Mouse (Mus musculus) neural tube, embryonic 14.5 days (tissue): ENCODE results near the gene Myocos. TPM values are rescaled to one million over a fixed set of nuclear protein-coding genes. Genes with fewer than 3 reads are reported as not detected.
"Not testable (repeated sequence)": the region's sequence is repeated elsewhere in the genome, so short reads cannot be mapped to it uniquely, and the experiment has no call there.

Experiments used
- ATAC-seq: fragments of 200-750 bp; cut with Nextera tagmentation; 2 replicates; pipeline ENCODE4 v1.8.0; 2017; ENCODE audit warnings: low read depth, mild to moderate bottlenecking, moderate TSS enrichment, moderate library complexity
- H3K27ac ChIP-seq: fragments of 300-500 bp; sonication (generic); 2 replicates; pipeline ENCODE4 v1.5.1; 2014; ENCODE audit warnings: low read depth, mild to moderate bottlenecking, control low read depth, low read length, moderate library complexity, mixed read lengths
- H3K27me3 ChIP-seq: fragments of 300-500 bp; sonication (generic); 2 replicates; pipeline ENCODE4 v1.6.1; 2014; ENCODE audit warnings: low read length; ENCODE audit not compliant: control insufficient read depth, insufficient read depth
- H3K36me3 ChIP-seq: fragments of 300-500 bp; sonication (generic); 2 replicates; pipeline ENCODE4 v1.6.1; 2014; ENCODE audit warnings: low read length, mixed read lengths; ENCODE audit not compliant: control insufficient read depth, insufficient read depth
- H3K4me1 ChIP-seq: fragments of 300-500 bp; sonication (generic); 2 replicates; pipeline ENCODE4 v1.6.1; 2014; ENCODE audit warnings: low read length; ENCODE audit not compliant: control insufficient read depth, insufficient read depth
- H3K4me2 ChIP-seq: fragments of 300-500 bp; sonication (generic); 2 replicates; pipeline ENCODE4 v1.6.1; 2014; ENCODE audit warnings: mild to moderate bottlenecking, low read depth, low read length, control low read depth
- H3K4me3 ChIP-seq: fragments of 300-500 bp; sonication (generic); 2 replicates; pipeline ENCODE4 v1.5.1; 2014; ENCODE audit warnings: low read depth, low read length, control low read depth, mixed read lengths
- H3K9ac ChIP-seq: fragments of 300-500 bp; sonication (generic); replicated peaks from 2 replicates; pipeline ENCODE4 v1.6.1; 2014; ENCODE audit warnings: low read depth, mild to moderate bottlenecking, control low read depth, low read length, mixed read lengths
- H3K9me3 ChIP-seq: fragments of 300-500 bp; sonication (generic); 2 replicates; pipeline ENCODE4 v1.6.1; 2016; ENCODE audit warnings: low read length; ENCODE audit not compliant: control insufficient read depth
- WGBS: fragments of 180-500 bp; shearing (Covaris S2); extraction: QIAGEN DNeasy Blood & Tissue Kit; methylation state at CpG from one replicate; pipeline ENCODE4 v1.1.7; 2014; 5-methylcytosine and 5-hydroxymethylcytosine counted together
- polyA plus RNA-seq: library from polyadenylated mRNA; unstranded; fragments of >200 nt; fragmentation: Nextera tagmentation; extraction: Ambion mirVana; gene quantifications from 2 replicates; pipeline ENCODE4 v1.2.1, GENCODE M21; 2014

Myocos gene
- polyA plus RNA-seq, 1 experiment from 2014 or later: not detected

GRCm38 (mm10) chr1:162646083-162646686 lies 11.8 kb downstream of the Myocos start:
- 80% methylated on average over 10 of the region's 10 CpGs for WGBS
- Histone ChIP-seq H3K4me3 (no peak overlapping the region), H3K4me1 (no peaks in the 10 kb centered on the region), H3K27ac (no peak overlapping the region), H3K9me3 (no peaks in the 10 kb centered on the region), H3K9ac (no peak overlapping the region), H3K27me3 (no peaks in the 10 kb centered on the region), H3K4me2 (no peak overlapping the region), H3K36me3 (no peaks in the 10 kb centered on the region)
- ATAC-seq: no peak

DNA sequence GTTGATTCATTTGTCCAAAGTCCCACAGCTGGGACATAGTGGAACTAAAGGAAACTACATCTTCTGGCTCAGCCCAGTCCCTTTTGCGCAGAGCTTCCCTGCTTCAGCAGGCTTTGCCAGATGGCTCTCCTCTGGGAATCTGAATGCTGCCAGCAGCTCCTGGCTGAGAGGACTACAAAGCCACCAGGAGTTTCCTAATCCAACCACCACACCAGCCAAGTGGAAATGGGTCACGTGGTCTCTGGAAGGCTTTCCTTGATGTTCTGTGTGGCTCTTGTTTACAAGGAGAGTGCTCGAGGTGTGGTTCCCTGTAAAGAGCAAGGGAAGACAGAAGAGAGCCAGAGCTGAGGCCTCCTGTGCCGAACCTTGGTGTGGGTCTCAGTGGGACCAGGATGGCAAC lies 14.3 kb downstream of the Myocos start:
- H3K4me2 ChIP-seq: no peak overlapping the region
- no peaks in the 10 kb centered on the region for H3K4me1 ChIP-seq
- no peak overlapping the region for H3K9ac ChIP-seq
- ATAC-seq: no peak
- H3K27me3 ChIP-seq: no peaks in the 10 kb centered on the region
- H3K9me3 ChIP-seq: no peaks in the 10 kb centered on the region
- H3K4me3 ChIP-seq: no peak overlapping the region
- no peak overlapping the region for H3K27ac ChIP-seq
- 57% methylated on average over 4 of the region's 4 CpGs for WGBS
- no peaks in the 10 kb centered on the region for H3K36me3 ChIP-seq

GRCm38 (mm10) chr1:162642591-162642990 lies 15.4 kb downstream of the Myocos start:
- Histone ChIP-seq H3K36me3 (no peaks in the 10 kb centered on the region), H3K27ac (no peak overlapping the region), H3K4me2 (no peak overlapping the region), H3K27me3 (no peaks in the 10 kb centered on the region), H3K4me3 (no peak overlapping the region), H3K9ac (no peak overlapping the region), H3K4me1 (no peaks in the 10 kb centered on the region), H3K9me3 (no peaks in the 10 kb centered on the region)
- ATAC-seq: no peak
- 75% methylated on average over 3 of the region's 3 CpGs for WGBS

DNA sequence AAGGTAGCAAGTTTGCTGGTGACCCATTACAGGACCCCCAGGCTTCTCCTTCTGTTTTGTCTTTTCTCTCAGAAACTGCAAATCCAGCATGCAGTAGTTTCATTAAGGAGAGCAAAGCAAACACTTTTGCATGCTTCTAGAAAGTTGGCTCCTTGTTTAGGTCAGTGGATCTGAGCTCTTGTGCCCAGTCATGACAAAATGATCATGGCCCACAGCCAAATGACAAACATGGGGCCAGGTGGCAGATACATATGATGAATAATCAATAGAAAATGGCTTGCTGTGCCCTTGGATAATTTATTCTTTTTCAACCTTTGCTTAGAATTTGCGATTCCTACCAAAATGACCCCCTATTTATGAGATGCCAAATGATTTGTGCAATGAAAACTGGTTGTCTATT lies 18.2 kb downstream of the Myocos start:
- Histone ChIP-seq H3K27me3 (no peaks in the 10 kb centered on the region), H3K4me1 (no peaks in the 10 kb centered on the region), H3K27ac (no peak overlapping the region), H3K9me3 (no peaks in the 10 kb centered on the region), H3K36me3 (no peaks in the 10 kb centered on the region), H3K4me3 (no peak overlapping the region), H3K9ac (no peak overlapping the region), H3K4me2 (no peak overlapping the region)
- ATAC-seq: no peak
- WGBS: 91% methylated on average over 1 of the region's 1 CpGs

DNA sequence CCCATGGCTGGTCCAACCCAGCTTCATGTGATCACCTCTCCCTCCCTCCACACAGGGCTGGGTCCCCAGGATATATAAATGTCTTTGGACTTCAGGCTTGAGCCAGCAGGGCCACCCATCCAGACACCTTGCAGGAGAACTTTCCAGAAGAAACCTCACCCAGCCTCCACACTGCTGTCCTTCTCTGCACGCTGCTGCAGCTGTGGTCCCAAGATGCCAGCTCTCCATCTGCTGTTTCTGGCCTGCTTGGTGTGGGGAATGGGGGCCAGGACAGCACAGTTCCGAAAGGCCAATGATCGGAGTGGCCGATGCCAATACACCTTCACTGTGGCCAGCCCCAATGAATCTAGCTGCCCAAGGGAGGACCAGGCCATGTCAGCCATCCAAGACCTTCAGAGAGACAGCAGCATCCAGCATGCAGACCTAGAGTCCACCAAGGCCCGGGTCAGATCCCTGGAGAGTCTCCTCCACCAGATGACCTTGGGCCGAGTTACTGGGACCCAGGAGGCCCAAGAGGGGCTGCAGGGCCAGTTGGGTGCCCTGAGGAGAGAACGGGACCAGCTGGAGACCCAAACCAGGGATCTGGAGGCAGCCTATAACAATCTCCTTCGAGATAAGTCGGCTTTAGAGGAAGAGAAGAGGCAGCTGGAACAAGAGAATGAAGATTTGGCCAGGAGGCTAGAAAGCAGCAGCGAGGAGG lies 18.8 kb downstream of the Myocos start, which contains the start of gene Myoc:
Gene Myoc (plus strand): TSS at position 105 of the 700 bp plus-strand sequence.
- ATAC-seq: no peak
- no peaks in the 10 kb centered on the region for H3K4me1 ChIP-seq
- H3K27me3 ChIP-seq: no peaks in the 10 kb centered on the region
- H3K4me3 ChIP-seq: no peak within 1 kb of the TSS
- no peak within 1 kb of the TSS for H3K4me2 ChIP-seq
- no peaks in the 10 kb centered on the region for H3K9me3 ChIP-seq
- WGBS: 88% methylated on average over 10 of the region's 10 CpGs
- H3K9ac ChIP-seq: no peak within 1 kb of the TSS
- H3K27ac ChIP-seq: no peak within 1 kb of the TSS
- no peaks in the 10 kb centered on the region for H3K36me3 ChIP-seq

- Histone ChIP-seq H3K27ac (no peak overlapping the region), H3K9me3 (no peaks in the 10 kb centered on the region), H3K9ac (no peak overlapping the region), H3K4me2 (no peak overlapping the region), H3K36me3 (no peaks in the 10 kb centered on the region), H3K4me3 (no peak overlapping the region), H3K4me1 (no peaks in the 10 kb centered on the region), H3K27me3 (no peaks in the 10 kb centered on the region)
- 87% methylated on average over 4 of the region's 4 CpGs for WGBS
- no peak for ATAC-seq
Observed at GRCm38 (mm10) chr1:162638535-162638934, 19.5 kb downstream of the Myocos start.

DNA sequence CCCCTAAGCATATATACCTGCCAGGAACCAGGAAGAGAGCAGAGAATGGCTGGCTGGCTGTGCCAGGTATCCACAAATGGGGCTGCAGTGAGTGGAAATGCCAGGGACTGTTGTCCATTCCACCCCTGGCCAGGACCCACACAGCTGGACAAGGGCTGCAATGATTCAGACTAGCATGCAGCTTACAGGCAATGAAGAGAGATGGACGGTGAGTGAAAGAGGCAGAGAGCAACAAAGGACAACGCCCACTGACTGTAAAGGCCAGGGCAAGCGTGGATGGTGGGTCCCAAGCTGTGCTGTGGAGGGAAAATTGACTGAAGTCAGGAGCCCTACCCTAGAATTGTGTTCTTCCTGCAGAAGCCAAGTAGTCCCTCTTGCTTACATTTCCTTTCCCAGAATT lies 21.5 kb downstream of the Myocos start:
- 60% methylated on average over 3 of the region's 3 CpGs for WGBS
- no peak for ATAC-seq
- no peaks in the 10 kb centered on the region for H3K27me3 ChIP-seq
- H3K9ac ChIP-seq: no peak overlapping the region
- H3K4me3 ChIP-seq: no peak overlapping the region
- H3K9me3 ChIP-seq: no peaks in the 10 kb centered on the region
- no peak overlapping the region for H3K4me2 ChIP-seq
- H3K4me1 ChIP-seq: no peaks in the 10 kb centered on the region
- no peaks in the 10 kb centered on the region for H3K36me3 ChIP-seq
- no peak overlapping the region for H3K27ac ChIP-seq

DNA sequence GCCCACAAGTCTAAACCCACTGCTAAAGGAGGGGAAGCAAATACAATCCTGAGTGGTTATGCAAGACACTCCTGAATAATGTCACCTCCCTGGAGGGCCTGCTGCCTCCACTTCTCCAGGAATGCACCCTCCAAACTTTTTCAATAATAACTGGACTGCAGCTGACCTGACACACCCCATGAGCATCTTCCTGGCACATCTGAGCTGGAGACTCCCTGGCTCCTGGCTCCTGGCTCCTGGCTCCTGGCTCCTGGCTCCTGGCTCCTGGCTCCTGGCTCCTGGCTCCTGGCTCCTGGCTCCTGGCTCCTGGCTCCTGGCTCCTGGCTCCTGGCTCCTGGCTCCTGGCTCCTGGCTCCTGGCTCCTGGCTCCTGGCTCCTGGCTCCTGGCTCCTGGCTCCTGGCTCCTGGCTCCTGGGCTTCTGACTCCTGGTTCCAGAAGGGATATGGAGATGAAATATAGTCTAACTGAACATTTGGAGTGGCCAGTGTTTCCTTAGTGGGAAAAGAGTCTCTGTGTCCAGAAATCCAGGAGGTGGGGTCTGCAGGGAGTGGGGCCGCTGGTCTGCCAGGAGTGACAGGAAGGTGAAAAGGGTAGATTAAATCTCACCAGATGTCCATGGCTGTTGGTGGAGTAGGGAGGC lies 22.6 kb downstream of the Myocos start:
- WGBS: 68% methylated on average over 1 of the region's 1 CpGs
- not testable (repeated sequence) for H3K36me3 ChIP-seq, H3K27ac ChIP-seq, H3K4me3 ChIP-seq, ATAC-seq, H3K27me3 ChIP-seq, H3K4me1 ChIP-seq, H3K9ac ChIP-seq, H3K4me2 ChIP-seq, H3K9me3 ChIP-seq

- H3K27me3 ChIP-seq, H3K27ac ChIP-seq, H3K9me3 ChIP-seq, H3K9ac ChIP-seq, ATAC-seq, H3K4me2 ChIP-seq, H3K4me3 ChIP-seq, H3K4me1 ChIP-seq, H3K36me3 ChIP-seq: not testable (repeated sequence)
- 96% methylated on average over 15 of the region's 15 CpGs for WGBS
Observed at GRCm38 (mm10) chr1:162628326-162628725, 29.7 kb downstream of the Myocos start.
